ENCODE assay signal across 8 mouse cellular contexts in the genomic region with DNA sequence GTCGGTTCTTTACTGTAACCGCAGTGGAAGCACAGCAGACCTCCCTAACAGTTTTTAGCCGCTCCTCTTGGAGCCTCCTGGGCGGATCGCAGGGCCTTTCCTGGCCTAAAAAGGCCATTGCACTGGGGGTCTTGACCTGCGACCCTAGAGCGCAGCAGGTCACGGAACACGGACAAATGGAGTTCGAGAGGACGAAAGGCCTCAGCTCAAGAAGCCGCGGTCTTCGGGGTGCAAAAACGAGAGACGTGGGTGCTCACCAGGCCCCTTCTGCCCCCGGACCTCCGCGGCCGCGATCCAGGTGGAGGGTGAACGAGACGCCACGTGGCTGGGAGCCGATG. TPM values are rescaled to one million over a fixed set of nuclear protein-coding genes. Genes with fewer than 3 reads are reported as not detected.
DNase-seq lines count a peak whose midpoint lies in the region; ATAC-seq and TF ChIP-seq lines count a peak whose summit lies in the region.

No protein-coding gene starts in this region.

- DNase-seq in left cerebral cortex, adult 2 months (ENCODE audit: extremely low spot score in 1 of 2, low spot score in 2 of 2): no peak
- no peak for DNase-seq in left cerebral cortex, postnatal 14 days (ENCODE audit: low spot score in 2 of 2)
- DNase-seq in limb, embryonic 10.5 days (ENCODE audit: low spot score): no peak
- DNase-seq in frontal cortex, postnatal 36 days (ENCODE audit: low spot score in 2 of 2): no peak
- no peak for DNase-seq in spleen, postnatal 14 days (ENCODE audit: low spot score in 2 of 2)
- no peak for DNase-seq in retina, postnatal 1 day

- H3K4me2 ChIP-seq in embryonic facial prominence, embryonic 15.5 days (replicated peaks): peak overlapping the region; percentile 96
- peak overlapping the region; percentile 100 for H3K4me2 ChIP-seq in neural tube, embryonic 15.5 days

- peak overlapping the region; percentile 66 for H3K4me3 ChIP-seq in left cerebral cortex, adult 2 months
- H3K4me3 ChIP-seq in embryonic facial prominence, embryonic 15.5 days (replicated peaks): peak overlapping the region; percentile 58
- H3K4me3 ChIP-seq in limb, embryonic 10.5 days: peak overlapping the region; percentile 65
- peak overlapping the region; percentile 53 for H3K4me3 ChIP-seq in neural tube, embryonic 15.5 days (replicated peaks)

- WGBS in embryonic facial prominence, embryonic 15.5 days: 1% methylated on average over 25 of the region's 25 CpGs
- WGBS in limb, embryonic 10.5 days: under 1% methylated on average over 25 of the region's 25 CpGs
- 1% methylated on average over 25 of the region's 25 CpGs for WGBS in neural tube, embryonic 15.5 days

- H3K9ac ChIP-seq in embryonic facial prominence, embryonic 15.5 days: peak overlapping the region; percentile 54
- peak overlapping the region; percentile 56 for H3K9ac ChIP-seq in neural tube, embryonic 15.5 days (replicated peaks)

- intact Hi-C loops in left cerebral cortex, adult 2 months (cut with DNase I): loop anchor here (1.0 to 5.0 kb wide), 2 partner anchors 61 to 445 kb away; a partner anchor contains a TSS
- intact Hi-C loops in left cerebral cortex, postnatal 14 days (cut with DNase I): loop anchor here (2.0 to 5.0 kb wide), 3 partner anchors 51 to 85 kb away; a partner anchor contains a TSS

- ATAC-seq in embryonic facial prominence, embryonic 15.5 days (ENCODE audit: insufficient number of reproducible peaks, low FRiP score, low TSS enrichment, low read depth): no peak
- ATAC-seq in neural tube, embryonic 15.5 days (ENCODE audit: low FRiP score): no peak

- H3K9me3 ChIP-seq in embryonic facial prominence, embryonic 15.5 days (replicated peaks): no peaks in the 10 kb centered on the region
- H3K9me3 ChIP-seq in limb, embryonic 10.5 days (replicated peaks): no peaks in the 10 kb centered on the region
- no peaks in the 10 kb centered on the region for H3K9me3 ChIP-seq in neural tube, embryonic 15.5 days (replicated peaks)

- H3K27ac ChIP-seq in left cerebral cortex, adult 2 months: peak overlapping the region; percentile 65
- H3K27ac ChIP-seq in embryonic facial prominence, embryonic 15.5 days (replicated peaks): peak overlapping the region; percentile 90
- peak overlapping the region; percentile 76 for H3K27ac ChIP-seq in limb, embryonic 10.5 days
- no peak overlapping the region for H3K27ac ChIP-seq in neural tube, embryonic 15.5 days (replicated peaks)

- no peaks in the 10 kb centered on the region for H3K36me3 ChIP-seq in embryonic facial prominence, embryonic 15.5 days
- no peaks in the 10 kb centered on the region for H3K36me3 ChIP-seq in limb, embryonic 10.5 days
- no peaks in the 10 kb centered on the region for H3K36me3 ChIP-seq in neural tube, embryonic 15.5 days

- no peak for TF ChIP-seq CTCF in left cerebral cortex, adult 2 months (IDR thresholded peaks at IDR 0.05)

- peaks cover 43% of the 10 kb centered on the region for H3K4me1 ChIP-seq in embryonic facial prominence, embryonic 15.5 days
- peaks cover 36% of the 10 kb centered on the region for H3K4me1 ChIP-seq in limb, embryonic 10.5 days
- H3K4me1 ChIP-seq in neural tube, embryonic 15.5 days: peaks cover 40% of the 10 kb centered on the region

- peaks cover 37% of the 10 kb centered on the region for H3K27me3 ChIP-seq in embryonic facial prominence, embryonic 15.5 days
- H3K27me3 ChIP-seq in limb, embryonic 10.5 days (ENCODE audit: low read depth, poor library complexity, severe bottlenecking): peaks cover 96% of the 10 kb centered on the region
- H3K27me3 ChIP-seq in neural tube, embryonic 15.5 days (replicated peaks): peaks cover 55% of the 10 kb centered on the region

RNA-seq across cellular contexts. Expression of a gene that starts 1.4 kb away (rescaled TPM):
- 10 to 100 TPM; 10.3 to 11.4 TPM for total RNA-seq in left cerebral cortex, adult 2 months (2021)
- 1 to 10 TPM; 6.2 to 7.3 TPM for total RNA-seq in left cerebral cortex, postnatal 14 days (2021)
- 16.6 and 18.7 TPM in 2 replicates for polyA plus RNA-seq in embryonic facial prominence, embryonic 15.5 days (2015; fragmentation: Nextera tagmentation; extraction: Ambion mirVana)
- polyA plus RNA-seq in limb, embryonic 10.5 days (2016; fragmentation: Nextera tagmentation; extraction: Ambion mirVana): 0.25 and 0.40 TPM in 2 replicates
- 0.74 and 1.9 TPM in 2 replicates for polyA plus RNA-seq in neural tube, embryonic 15.5 days (2015; fragmentation: Nextera tagmentation; extraction: Ambion mirVana)
